Mouse (Mus musculus) myocyte (in vitro differentiated cells): ENCODE results near the gene Acer1.

ENCODE experiments used
- E2F4 ChIP-seq: IDR thresholded peaks from one replicate; pipeline ENCODE4 v1.6.1; 2011; ENCODE audit warnings: mild to moderate bottlenecking, control low read depth, moderate library complexity; ENCODE audit not compliant: insufficient read depth
- MYOD1 ChIP-seq, 3 experiments: IDR thresholded peaks; one replicate each; pipeline ENCODE4 v1.6.1; 2011; ENCODE audit warnings: control low read depth in 2 of 3, low read depth in 2 of 3, mild to moderate bottlenecking in 2 of 3, moderate library complexity in 1 of 3; ENCODE audit not compliant: insufficient read length in 2 of 3, control insufficient read depth in 1 of 3
- POLR2A ChIP-seq: IDR thresholded peaks from one replicate; pipeline ENCODE4 v1.6.1; 2011; ENCODE audit warnings: low read depth, mild to moderate bottlenecking, control low read depth, moderate library complexity; ENCODE audit not compliant: insufficient read length
- REST ChIP-seq: IDR thresholded peaks from one replicate; pipeline ENCODE4 v1.6.1; 2011; ENCODE audit warnings: mild to moderate bottlenecking, control low read depth, moderate library complexity; ENCODE audit not compliant: insufficient read depth, insufficient read length
- TCF12 ChIP-seq: IDR thresholded peaks from one replicate; pipeline ENCODE4 v1.6.1; 2011; ENCODE audit warnings: mild to moderate bottlenecking, control low read depth; ENCODE audit not compliant: poor library complexity, insufficient read depth, severe bottlenecking
- USF1 ChIP-seq: IDR thresholded peaks from one replicate; pipeline ENCODE4 v1.6.1; 2011; ENCODE audit warnings: low read depth, mild to moderate bottlenecking, control low read depth, moderate library complexity

- no peak for TF ChIP-seq POLR2A
- TF ChIP-seq REST, result no peak
- peak in 2 of 3 experiments; percentile 61 to 84 for TF ChIP-seq MYOD1 (IDR thresholded peaks at IDR 0.05; ENCODE audit: control insufficient read depth in 1 of 3, insufficient read length in 2 of 3, low read depth in 2 of 3)
- peak; percentile 1 for TF ChIP-seq TCF12
- TF ChIP-seq E2F4, result no peak
- TF ChIP-seq USF1, result no peak
Observed at GRCm38 (mm10) chr17:57001228-57001627, 19.3 kb upstream of the Acer1 start.
